Mouse (Mus musculus): ENCODE measurements around the gene Lrrtm4. TPM values are rescaled to one million over a fixed set of nuclear protein-coding genes. Genes with fewer than 3 reads are reported as not detected.

The Lrrtm4 gene
- total RNA-seq, 1 experiment from 2014 or later, result not detected

GRCm38 (mm10) chr6:80622676-80623334, 604.1 kb downstream of the Lrrtm4 start:
- ATAC-seq (ENCODE audit: extremely low read depth, insufficient number of reproducible peaks, low FRiP score, poor library complexity, severe bottlenecking), result no peak

- ATAC-seq (ENCODE audit: extremely low read depth, insufficient number of reproducible peaks, low FRiP score, poor library complexity, severe bottlenecking), result no peak
These were observed 606.8 kb downstream of the Lrrtm4 start for GRCm38 (mm10) chr6:80625509-80625908.

GRCm38 (mm10) chr6:80662729-80663128, 644.1 kb downstream of the Lrrtm4 start:
- ATAC-seq (ENCODE audit: extremely low read depth, insufficient number of reproducible peaks, low FRiP score, poor library complexity, severe bottlenecking), result no peak

GRCm38 (mm10) chr6:80664039-80664438, 645.4 kb downstream of the Lrrtm4 start:
- no peak for ATAC-seq (ENCODE audit: extremely low read depth, insufficient number of reproducible peaks, low FRiP score, poor library complexity, severe bottlenecking)

GRCm38 (mm10) chr6:80704183-80704582, 685.5 kb downstream of the Lrrtm4 start:
- no peak for ATAC-seq (ENCODE audit: extremely low read depth, insufficient number of reproducible peaks, low FRiP score, poor library complexity, severe bottlenecking)

- ATAC-seq (ENCODE audit: extremely low read depth, insufficient number of reproducible peaks, low FRiP score, poor library complexity, severe bottlenecking), result no peak
These were observed 701.8 kb downstream of the Lrrtm4 start for GRCm38 (mm10) chr6:80720468-80720867.

GRCm38 (mm10) chr6:80733416-80733815, 714.7 kb downstream of the Lrrtm4 start:
- no peak for ATAC-seq (ENCODE audit: extremely low read depth, insufficient number of reproducible peaks, low FRiP score, poor library complexity, severe bottlenecking)

- ATAC-seq (ENCODE audit: extremely low read depth, insufficient number of reproducible peaks, low FRiP score, poor library complexity, severe bottlenecking), result no peak
These were observed 732.1 kb downstream of the Lrrtm4 start for GRCm38 (mm10) chr6:80750769-80751168.

GRCm38 (mm10) chr6:80760641-80761204, 742.0 kb downstream of the Lrrtm4 start:
- no peak for ATAC-seq (ENCODE audit: extremely low read depth, insufficient number of reproducible peaks, low FRiP score, poor library complexity, severe bottlenecking)

GRCm38 (mm10) chr6:80786282-80786681, 767.6 kb downstream of the Lrrtm4 start:
- no peak for ATAC-seq (ENCODE audit: extremely low read depth, insufficient number of reproducible peaks, low FRiP score, poor library complexity, severe bottlenecking)

GRCm38 (mm10) chr6:80823753-80824152, 805.1 kb downstream of the Lrrtm4 start:
- no peak for ATAC-seq (ENCODE audit: extremely low read depth, insufficient number of reproducible peaks, low FRiP score, poor library complexity, severe bottlenecking)

GRCm38 (mm10) chr6:80839784-80840183, 821.1 kb downstream of the Lrrtm4 start:
- ATAC-seq (ENCODE audit: extremely low read depth, insufficient number of reproducible peaks, low FRiP score, poor library complexity, severe bottlenecking), result no peak

GRCm38 (mm10) chr6:80845294-80845693, 826.6 kb downstream of the Lrrtm4 start:
- no peak for ATAC-seq (ENCODE audit: extremely low read depth, insufficient number of reproducible peaks, low FRiP score, poor library complexity, severe bottlenecking)

GRCm38 (mm10) chr6:80856910-80857543, 838.4 kb downstream of the Lrrtm4 start:
- no peak for ATAC-seq (ENCODE audit: extremely low read depth, insufficient number of reproducible peaks, low FRiP score, poor library complexity, severe bottlenecking)

Other genes with a start within 250 kb of the Lrrtm4 start
- not detected in 2 replicates for gene Gm20594, start 201.0 kb upstream of the Lrrtm4 start, total RNA-seq (2017)

Measured in neutrophil, adult 5-6 weeks (primary cell).